Mouse (Mus musculus) retina, postnatal 1 day (tissue): Measurements from ENCODE around the gene Tap1.
A peak's percentile ranks its signal among the peaks of the same experiment; 100 is the strongest.
"Not testable (repeated sequence)": the region's sequence is repeated elsewhere in the genome, so short reads cannot be mapped to it uniquely, and the experiment has no call there.

Experiments
- DNase-seq: peaks from one replicate; pipeline ENCODE4 v3.0.0-alpha.2; 2012

The Tap1 gene

GRCm38 (mm10) chr17:34187261-34187916 is at the start of gene Tap1, which contains the start of gene Psmb9:
Gene Tap1, plus strand, starts transcription at chr17:34187553.
Gene Psmb9, minus strand, starts transcription at chr17:34187764.
- DNase-seq: peak; percentile 92

- DNase-seq: no peak
Measured at GRCm38 (mm10) chr17:34137601-34138000, 49.8 kb upstream of the Tap1 start.

GRCm38 (mm10) chr17:34138655-34139054 is 48.7 kb upstream of the Tap1 start:
- DNase-seq: no peak

GRCm38 (mm10) chr17:34139416-34139815 is 47.9 kb upstream of the Tap1 start:
- DNase-seq: peak; percentile 70

GRCm38 (mm10) chr17:34140240-34140639 is 47.1 kb upstream of the Tap1 start:
- peak; percentile 19 for DNase-seq

GRCm38 (mm10) chr17:34141448-34141847 is 45.9 kb upstream of the Tap1 start:
- DNase-seq: no peak

GRCm38 (mm10) chr17:34142456-34143010 is 44.8 kb upstream of the Tap1 start:
- DNase-seq: no peak

GRCm38 (mm10) chr17:34143033-34143432 is 44.3 kb upstream of the Tap1 start, which contains the start of gene H2-DMb2:
Gene H2-DMb2, plus strand, starts transcription at chr17:34143307.
- DNase-seq: peak; percentile 43

- DNase-seq: no peak
Measured at GRCm38 (mm10) chr17:34143461-34143860, 43.9 kb upstream of the Tap1 start.

GRCm38 (mm10) chr17:34144221-34144620 is 43.1 kb upstream of the Tap1 start:
- not testable (repeated sequence) for DNase-seq

GRCm38 (mm10) chr17:34144960-34145371 is 42.4 kb upstream of the Tap1 start:
- DNase-seq: no peak

- peak; percentile 54 for DNase-seq
Measured at GRCm38 (mm10) chr17:34152923-34153322, 34.4 kb upstream of the Tap1 start, which contains the start of gene H2-DMb1. Gene H2-DMb1, plus strand, starts transcription at chr17:34153072.

- DNase-seq: no peak
Measured at GRCm38 (mm10) chr17:34155534-34155933, 31.8 kb upstream of the Tap1 start.

GRCm38 (mm10) chr17:34164202-34164895 is 23.0 kb upstream of the Tap1 start:
- no peak for DNase-seq

- DNase-seq: no peak
Measured at GRCm38 (mm10) chr17:34165033-34165730, 22.2 kb upstream of the Tap1 start.

- peak; percentile 65 for DNase-seq
Measured at GRCm38 (mm10) chr17:34169279-34169678, 18.1 kb upstream of the Tap1 start.

GRCm38 (mm10) chr17:34170487-34170876 is 16.9 kb upstream of the Tap1 start:
- no peak for DNase-seq

GRCm38 (mm10) chr17:34170877-34171498 is 16.4 kb upstream of the Tap1 start:
- DNase-seq: peak; percentile 80

- no peak for DNase-seq
Measured at GRCm38 (mm10) chr17:34172528-34172927, 14.8 kb upstream of the Tap1 start.

GRCm38 (mm10) chr17:34174075-34174474 is 13.3 kb upstream of the Tap1 start:
- DNase-seq: no peak

- no peak for DNase-seq
Measured at GRCm38 (mm10) chr17:34177179-34177578, 10.2 kb upstream of the Tap1 start.

GRCm38 (mm10) chr17:34179019-34179418 is 8.3 kb upstream of the Tap1 start:
- no peak for DNase-seq
